Mouse (Mus musculus) hindbrain, embryonic 12.5 days (tissue): ENCODE measurements around the gene Kcnh7. TPM values are rescaled to one million over a fixed set of nuclear protein-coding genes. Genes with fewer than 3 reads are reported as not detected.
A peak's percentile ranks its signal among the peaks of the same experiment; 100 is the strongest.

Experiments used
- ATAC-seq: fragments of 200-750 bp; cut with Nextera tagmentation; 2 replicates; pipeline ENCODE4 v1.8.0; 2017; ENCODE audit warnings: moderate TSS enrichment; ENCODE audit not compliant: low FRiP score
- H3K27ac ChIP-seq: fragments of 300-500 bp; sonication (generic); 2 replicates; pipeline ENCODE4 v1.5.1; 2016; ENCODE audit warnings: mild to moderate bottlenecking
- H3K27me3 ChIP-seq: fragments of 300-500 bp; sonication (generic); 2 replicates; pipeline ENCODE4 v1.6.1; 2016; ENCODE audit warnings: mild to moderate bottlenecking
- H3K36me3 ChIP-seq: fragments of 300-500 bp; sonication (generic); 2 replicates; pipeline ENCODE4 v1.6.1; 2016; ENCODE audit warnings: mild to moderate bottlenecking
- H3K4me1 ChIP-seq: fragments of 300-500 bp; sonication (generic); 2 replicates; pipeline ENCODE4 v1.6.1; 2016
- H3K4me2 ChIP-seq: fragments of 300-500 bp; sonication (generic); replicated peaks from 2 replicates; pipeline ENCODE4 v1.6.1; 2016; ENCODE audit warnings: mild to moderate bottlenecking
- H3K4me3 ChIP-seq: fragments of 300-500 bp; sonication (generic); 2 replicates; pipeline ENCODE4 v1.5.1; 2016; ENCODE audit warnings: mild to moderate bottlenecking
- H3K9ac ChIP-seq: fragments of 300-500 bp; sonication (generic); 2 replicates; pipeline ENCODE4 v1.6.1; 2016; ENCODE audit warnings: mild to moderate bottlenecking, moderate library complexity
- H3K9me3 ChIP-seq: fragments of 300-500 bp; sonication (generic); replicated peaks from 2 replicates; pipeline ENCODE4 v1.6.1; 2016; ENCODE audit warnings: mild to moderate bottlenecking
- WGBS: fragments of 180-500 bp; shearing (Covaris S2); methylation state at CpG from one replicate; pipeline ENCODE4 v1.1.7; 2016; 5-methylcytosine and 5-hydroxymethylcytosine counted together
- polyA plus RNA-seq: library from polyadenylated mRNA; unstranded; fragments of >200 nt; fragmentation: Nextera tagmentation; extraction: Ambion mirVana; gene quantifications from 2 replicates; pipeline ENCODE4 v1.2.1, GENCODE M21; 2016

Gene Kcnh7
- 4.8 and 5.4 TPM in 2 replicates for polyA plus RNA-seq

DNA sequence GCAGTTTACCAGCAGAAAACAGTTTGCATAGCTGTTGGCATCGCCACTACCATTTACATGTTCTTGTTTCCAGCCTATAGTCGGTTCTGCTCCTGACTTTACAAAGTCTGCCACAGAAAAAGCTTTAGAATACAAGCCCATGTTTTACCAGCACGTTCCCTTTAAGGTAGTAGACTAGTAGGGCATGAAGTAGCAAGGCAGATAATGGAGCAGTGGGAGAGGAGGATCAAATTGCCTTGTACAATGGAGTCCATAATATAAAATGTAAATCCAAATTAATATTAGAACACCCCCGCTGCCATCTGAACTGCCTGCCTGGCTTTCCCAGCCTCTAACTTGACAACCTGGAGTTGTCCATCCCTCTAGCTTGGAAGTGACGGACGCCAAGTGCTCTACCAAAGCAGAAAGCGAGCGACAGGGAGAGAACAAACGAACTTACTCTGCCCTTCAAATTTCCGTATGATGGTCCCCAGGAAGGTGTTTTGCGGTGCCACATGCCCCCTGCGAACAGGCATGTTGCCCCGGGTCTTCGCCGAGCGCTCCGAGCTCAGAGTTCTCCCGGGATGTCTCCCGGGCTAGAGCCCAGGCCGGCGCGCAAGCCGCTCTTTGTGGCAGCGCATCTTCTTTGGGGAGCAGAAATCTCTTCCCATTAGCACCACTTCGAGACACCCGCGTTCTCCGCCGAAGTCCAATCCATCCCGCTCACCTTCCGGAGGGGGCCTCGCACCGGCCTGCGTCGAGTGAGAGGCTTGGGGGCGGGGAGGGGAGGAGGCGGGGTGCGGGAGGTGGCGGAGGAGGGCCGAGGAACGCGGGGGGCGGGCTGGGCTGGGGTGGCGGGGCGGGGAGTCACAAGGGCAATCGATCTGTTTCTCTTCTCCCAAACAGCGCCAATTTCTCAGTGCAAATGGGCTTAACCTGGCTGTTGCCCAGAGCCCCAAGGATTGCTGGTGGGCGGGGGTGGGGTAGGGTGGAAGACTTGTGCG is at the start of gene Kcnh7:
Gene Kcnh7 (minus strand): TSS at position 725 of the 983 bp plus-strand sequence.
- peak within 1 kb of the TSS; percentile 71 for H3K27ac ChIP-seq
- 1% methylated on average over 47 of the region's 49 CpGs for WGBS
- peak within 1 kb of the TSS; percentile 53 for H3K4me3 ChIP-seq
- no peaks in the 10 kb centered on the region for H3K27me3 ChIP-seq
- no peaks in the 10 kb centered on the region for H3K36me3 ChIP-seq
- 0 out of 2 replicates have a peak, but pooled peaks cover 3% of the 10 kb centered on the region for H3K4me1 ChIP-seq
- ATAC-seq = peak; percentile 91
- peak within 1 kb of the TSS; percentile 71 for H3K9ac ChIP-seq
- no peaks in the 10 kb centered on the region for H3K9me3 ChIP-seq
- H3K4me2 ChIP-seq = peak within 1 kb of the TSS; percentile 79

DNA sequence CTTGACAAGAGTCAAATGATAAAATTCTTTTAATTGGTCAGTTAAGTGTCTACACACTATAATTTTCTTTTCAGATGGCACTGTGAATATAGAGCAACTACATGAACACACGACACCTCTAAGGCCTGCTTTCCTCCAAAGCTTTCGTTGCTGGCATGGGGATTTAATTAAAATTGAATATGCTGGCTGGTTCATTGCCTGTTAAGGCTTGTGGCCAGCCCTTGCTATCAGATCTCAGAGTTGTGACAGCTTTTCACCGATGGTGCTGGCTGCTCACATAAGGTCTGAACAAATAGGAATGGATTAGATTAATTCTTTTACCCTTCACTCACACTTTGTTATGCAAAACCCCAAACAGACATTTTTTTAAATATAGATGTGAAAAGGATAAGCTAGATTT is 23.3 kb upstream of the Kcnh7 start:
- Histone ChIP-seq H3K27me3 (no peaks in the 10 kb centered on the region), H3K9ac (no peak overlapping the region), H3K4me2 (no peak overlapping the region), H3K9me3 (no peaks in the 10 kb centered on the region), H3K4me3 (no peak overlapping the region), H3K4me1 (no peaks in the 10 kb centered on the region), H3K36me3 (no peaks in the 10 kb centered on the region), H3K27ac (no peak overlapping the region)
- 74% methylated on average over 3 of the region's 3 CpGs for WGBS
- no peak for ATAC-seq

DNA sequence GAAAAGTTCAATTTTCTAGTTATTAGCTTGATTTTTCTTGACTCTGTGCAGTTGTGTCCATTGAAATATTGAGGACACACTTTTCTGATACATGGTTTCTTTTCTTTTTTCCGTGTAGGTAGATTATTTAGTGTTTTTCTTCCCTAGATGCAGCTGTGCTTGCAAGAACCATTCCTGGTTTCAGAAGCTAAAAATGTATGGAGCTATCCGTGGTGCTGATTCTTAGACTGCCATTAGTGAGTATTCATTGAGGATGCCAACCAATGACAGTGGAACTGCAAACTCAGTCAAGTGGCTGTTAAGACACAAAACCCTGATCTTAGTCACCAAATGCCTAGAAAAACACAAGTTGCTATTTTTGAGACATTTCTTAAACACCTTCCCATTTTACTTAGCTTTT is 1.9 kb upstream of the Kcnh7 start:
- H3K4me2 ChIP-seq = no peak overlapping the region
- WGBS = 5% methylated on average over 2 of the region's 2 CpGs
- no peak for ATAC-seq

DNA sequence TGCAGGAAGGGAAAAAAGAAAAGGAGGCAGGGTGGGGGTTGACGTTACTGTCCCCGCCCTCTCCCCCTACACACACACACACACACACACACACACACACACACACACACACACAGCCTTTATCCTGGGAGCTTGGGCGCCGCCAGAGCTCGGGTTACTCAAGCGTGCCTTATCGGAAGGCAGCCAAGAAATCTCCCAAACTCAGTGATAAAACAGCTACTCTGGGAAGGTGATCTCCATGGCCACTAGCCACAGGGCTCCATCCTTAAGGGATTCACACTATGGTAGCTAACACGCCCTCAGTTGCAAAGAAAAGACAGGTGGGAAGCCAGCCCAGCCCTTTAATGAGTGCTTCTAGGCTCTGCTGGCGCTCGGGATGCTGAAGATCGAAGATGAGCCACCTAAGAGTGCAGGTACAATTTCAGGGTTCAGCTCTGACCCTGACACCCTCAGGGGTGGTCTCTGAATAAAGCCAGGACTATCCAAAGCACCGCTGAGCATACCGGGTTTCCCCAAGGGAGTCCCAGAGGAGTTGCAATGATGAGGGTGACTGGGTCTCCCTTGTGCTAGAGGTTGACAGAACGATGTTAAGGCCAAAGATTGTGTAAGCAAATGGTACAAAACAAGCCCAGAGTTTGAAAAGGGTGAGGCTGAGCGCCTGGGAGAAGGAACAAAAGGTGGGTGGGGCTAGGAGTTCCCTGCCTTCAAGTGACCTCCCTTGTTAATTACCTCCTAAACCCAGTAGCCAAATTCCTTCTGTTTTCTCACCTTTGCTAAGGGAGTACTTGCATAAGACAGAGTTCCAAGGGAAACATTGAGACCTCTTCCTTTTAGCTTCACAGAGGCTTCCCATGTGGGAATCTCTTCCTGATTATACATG is 704 bp upstream of the Kcnh7 start:
- H3K4me1 ChIP-seq = 0 out of 2 replicates have a peak, but pooled peaks cover 3% of the 10 kb centered on the region
- peak overlapping the region; percentile 71 for H3K9ac ChIP-seq
- no peaks in the 10 kb centered on the region for H3K9me3 ChIP-seq
- H3K4me3 ChIP-seq = peak overlapping the region; percentile 53
- no peaks in the 10 kb centered on the region for H3K36me3 ChIP-seq
- 3% methylated on average over 13 of the region's 15 CpGs for WGBS
- peak overlapping the region; percentile 79 for H3K4me2 ChIP-seq
- H3K27me3 ChIP-seq = no peaks in the 10 kb centered on the region
- ATAC-seq = peak; percentile 94
- peak overlapping the region; percentile 71 for H3K27ac ChIP-seq

More for the DNA sequence above, 1.9 kb upstream of the Kcnh7 start:
- H3K4me1 ChIP-seq = 0 out of 2 replicates have a peak, but pooled peaks cover 3% of the 10 kb centered on the region
- H3K9ac ChIP-seq = no peak overlapping the region
- H3K27me3 ChIP-seq = no peaks in the 10 kb centered on the region
- H3K9me3 ChIP-seq = no peaks in the 10 kb centered on the region
- no peak overlapping the region for H3K27ac ChIP-seq
- no peak overlapping the region for H3K4me3 ChIP-seq
- no peaks in the 10 kb centered on the region for H3K36me3 ChIP-seq

DNA sequence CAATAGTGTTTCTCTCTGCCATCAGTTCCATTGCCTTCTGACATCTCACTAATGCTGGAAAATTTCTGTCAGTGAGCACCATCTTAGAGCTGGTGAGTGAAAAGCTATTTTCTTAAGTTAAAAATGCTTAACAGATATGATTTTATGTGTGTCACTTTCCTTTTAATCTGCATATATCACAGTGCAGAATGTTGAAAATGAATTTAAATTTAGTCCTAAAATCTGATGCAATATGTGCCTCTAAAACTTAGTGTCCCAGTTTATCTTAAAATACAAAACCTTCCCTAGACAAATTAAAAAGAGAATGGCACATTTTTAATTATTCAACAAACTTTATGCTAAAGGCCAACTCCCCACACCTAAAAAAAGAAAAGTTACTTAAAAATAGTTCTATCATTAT is 30.4 kb downstream of the Kcnh7 start:
- no peaks in the 10 kb centered on the region for H3K9me3 ChIP-seq
- no peaks in the 10 kb centered on the region for H3K4me1 ChIP-seq
- ATAC-seq = no peak
- no peak overlapping the region for H3K4me2 ChIP-seq
- no peaks in the 10 kb centered on the region for H3K36me3 ChIP-seq
- no peak overlapping the region for H3K9ac ChIP-seq
- no peak overlapping the region for H3K27ac ChIP-seq
- H3K27me3 ChIP-seq = no peaks in the 10 kb centered on the region
- no peak overlapping the region for H3K4me3 ChIP-seq

DNA sequence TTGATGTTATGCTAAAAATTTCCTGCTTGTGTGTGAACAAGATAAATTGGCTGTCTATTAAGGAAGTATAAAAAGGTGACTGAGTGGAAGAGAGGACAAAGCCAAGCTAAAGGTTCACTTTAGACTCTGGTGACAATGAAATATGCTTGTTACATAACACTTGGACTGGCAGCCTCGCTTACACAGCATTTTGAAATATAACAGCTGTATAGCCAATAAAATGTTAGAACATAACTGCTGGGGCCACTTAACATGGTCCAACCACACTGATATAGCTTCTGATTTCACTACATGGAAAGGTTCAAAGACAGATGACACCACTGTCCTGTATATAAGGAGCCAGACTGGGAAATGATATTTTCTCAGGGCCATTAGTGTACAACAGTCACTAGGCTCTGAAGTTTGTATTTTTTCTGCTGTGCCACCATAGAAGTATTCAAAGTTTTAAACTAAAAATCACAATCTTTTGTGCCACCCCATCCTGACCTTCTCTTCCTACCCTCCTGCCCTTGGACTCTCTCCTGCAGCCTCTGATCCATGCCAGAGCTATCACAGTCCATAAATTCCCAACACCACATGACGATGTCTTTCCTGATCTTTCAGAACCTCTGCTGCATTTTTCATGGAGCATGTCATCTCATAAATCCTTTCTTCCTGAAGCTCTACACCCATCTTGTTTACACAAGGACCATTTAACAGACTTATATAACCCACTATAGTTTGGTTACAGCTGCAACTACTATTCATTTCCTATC is 56.1 kb downstream of the Kcnh7 start:
- H3K9ac ChIP-seq = no peak overlapping the region
- H3K4me3 ChIP-seq = no peak overlapping the region
- ATAC-seq = no peak
- no peaks in the 10 kb centered on the region for H3K9me3 ChIP-seq
- H3K27ac ChIP-seq = no peak overlapping the region
- WGBS = 74% methylated on average over 2 of the region's 2 CpGs
- no peaks in the 10 kb centered on the region for H3K27me3 ChIP-seq
- H3K36me3 ChIP-seq = no peaks in the 10 kb centered on the region
- no peak overlapping the region for H3K4me2 ChIP-seq
- H3K4me1 ChIP-seq = no peaks in the 10 kb centered on the region

DNA sequence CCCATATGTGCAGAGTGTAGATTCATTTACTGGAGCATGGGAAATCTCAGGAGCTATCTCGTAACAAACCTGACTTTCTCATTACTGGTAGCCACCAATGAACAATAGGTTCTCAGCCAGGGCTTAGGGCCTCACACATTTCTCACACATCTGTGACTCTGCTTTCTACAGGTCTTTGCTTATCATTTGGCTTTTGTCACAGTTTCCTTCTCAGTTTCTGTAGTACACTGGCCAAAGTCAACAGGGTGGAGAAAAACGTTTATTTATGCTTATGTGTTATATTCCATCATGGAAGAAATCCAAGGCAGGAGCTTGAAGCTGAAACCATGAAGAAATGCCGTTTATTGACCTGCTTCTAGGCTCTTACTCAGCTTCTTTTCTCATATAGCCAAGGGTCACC is 63.8 kb downstream of the Kcnh7 start:
- no peak for ATAC-seq
- 75% methylated on average over 3 of the region's 3 CpGs for WGBS
- H3K9ac ChIP-seq = no peak overlapping the region

DNA sequence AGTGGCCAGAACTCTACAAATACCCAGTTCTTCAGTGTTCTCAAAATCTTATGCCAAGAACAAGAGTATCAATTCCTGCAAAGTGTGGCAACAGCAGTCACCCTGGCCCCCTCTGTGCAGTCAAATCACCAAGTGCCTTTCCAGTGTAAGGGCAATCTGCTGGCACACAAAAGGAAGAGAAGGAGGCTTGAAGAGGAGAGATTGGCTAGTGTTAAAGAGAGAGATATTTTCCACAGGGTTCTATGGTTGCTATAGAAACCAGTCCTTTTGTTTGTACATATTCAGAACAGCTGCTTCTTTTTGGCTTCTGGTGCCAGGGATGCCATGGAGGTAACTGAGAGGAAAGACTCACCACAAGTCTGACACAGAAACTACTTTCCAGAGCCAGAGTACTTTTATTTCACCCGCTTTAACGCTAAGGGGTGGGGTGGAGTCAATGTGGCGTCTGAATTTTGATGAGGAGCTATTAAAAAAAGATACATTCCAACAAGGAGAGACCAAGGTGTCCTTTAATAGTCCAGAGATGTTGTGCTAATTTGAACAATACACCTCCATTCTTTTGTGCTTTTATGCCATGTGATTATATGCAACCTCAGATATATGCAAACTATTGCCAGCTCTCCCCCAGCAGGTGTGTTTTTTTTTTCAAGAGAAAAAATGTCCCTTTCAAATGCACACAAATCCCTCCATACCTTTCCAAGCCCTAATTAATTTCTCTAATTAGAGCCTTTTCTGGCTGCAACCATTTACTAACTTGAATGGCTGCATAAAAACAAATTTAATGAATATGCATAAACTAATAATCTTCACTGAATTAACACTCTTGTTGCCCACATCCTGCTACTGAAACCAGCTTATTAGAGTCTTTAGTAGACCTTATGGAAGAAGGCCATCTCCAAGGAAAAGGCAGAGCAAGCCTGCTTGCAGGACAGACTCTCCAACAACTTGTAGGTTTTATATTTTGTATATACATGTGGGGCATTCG is 66.6 kb downstream of the Kcnh7 start:
- no peaks in the 10 kb centered on the region for H3K36me3 ChIP-seq
- ATAC-seq = peak; percentile 93

More for the DNA sequence above, 63.8 kb downstream of the Kcnh7 start:
- H3K4me1 ChIP-seq = peaks cover 7% of the 10 kb centered on the region
- H3K9me3 ChIP-seq = no peaks in the 10 kb centered on the region
- no peak overlapping the region for H3K4me2 ChIP-seq
- no peak overlapping the region for H3K27ac ChIP-seq
- no peaks in the 10 kb centered on the region for H3K36me3 ChIP-seq
- H3K4me3 ChIP-seq = no peak overlapping the region
- no peaks in the 10 kb centered on the region for H3K27me3 ChIP-seq

DNA sequence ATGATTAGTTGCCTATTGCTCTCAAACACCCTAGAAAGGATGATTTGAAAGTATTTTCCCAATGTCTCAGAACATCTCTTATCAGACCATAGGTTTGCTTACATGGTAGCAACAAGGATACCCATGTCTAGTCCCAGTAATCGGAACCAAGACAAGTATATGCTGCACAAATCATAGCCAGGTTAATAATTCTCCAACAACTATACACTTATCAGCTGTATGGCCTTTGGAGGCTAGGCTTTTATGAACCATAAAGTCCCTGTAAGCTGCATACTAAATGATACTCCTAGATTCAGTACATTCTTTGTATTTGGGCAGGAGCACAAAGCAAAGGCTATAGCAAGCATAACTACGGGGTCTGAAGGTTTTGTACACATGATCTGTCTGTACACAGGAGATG is 78.1 kb downstream of the Kcnh7 start:
- H3K9me3 ChIP-seq = no peaks in the 10 kb centered on the region
- ATAC-seq = no peak
- no peak overlapping the region for H3K4me3 ChIP-seq
- no peaks in the 10 kb centered on the region for H3K27me3 ChIP-seq
- no peak overlapping the region for H3K4me2 ChIP-seq
- H3K9ac ChIP-seq = no peak overlapping the region
- no peaks in the 10 kb centered on the region for H3K4me1 ChIP-seq
- no peak overlapping the region for H3K27ac ChIP-seq
- no peaks in the 10 kb centered on the region for H3K36me3 ChIP-seq
- WGBS = 84% methylated on average over 2 of the region's 2 CpGs

More for the DNA sequence above, 66.6 kb downstream of the Kcnh7 start:
- H3K9me3 ChIP-seq = no peaks in the 10 kb centered on the region
- no peaks in the 10 kb centered on the region for H3K27me3 ChIP-seq
- no peak overlapping the region; the same call in 1 of the 2 replicates for H3K4me2 ChIP-seq
- no peak overlapping the region for H3K4me3 ChIP-seq
- peaks cover 7% of the 10 kb centered on the region for H3K4me1 ChIP-seq
- 49% methylated on average over 4 of the region's 4 CpGs for WGBS
- no peak overlapping the region for H3K9ac ChIP-seq
- peak overlapping the region; percentile 30; the same call in 1 of the 2 replicates for H3K27ac ChIP-seq

DNA sequence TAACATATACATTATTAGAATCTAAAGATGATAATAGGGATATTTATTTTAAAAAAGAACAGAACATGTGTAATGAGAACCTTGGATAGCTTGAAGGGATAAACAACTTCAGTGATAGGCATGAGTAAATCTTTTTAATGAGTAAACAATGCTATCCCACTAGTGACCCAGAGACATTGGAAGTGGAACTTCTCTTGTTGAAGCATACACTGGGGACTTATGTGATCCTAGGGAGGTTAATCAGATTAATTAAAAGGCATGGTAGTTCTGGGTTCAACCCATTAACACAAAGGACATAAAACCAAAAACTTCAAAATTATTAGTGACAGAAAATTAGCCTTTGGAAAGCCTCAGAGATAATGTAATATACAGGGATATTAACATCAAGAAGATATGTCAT is 84.4 kb downstream of the Kcnh7 start:
- H3K4me3 ChIP-seq = no peak overlapping the region
- no peaks in the 10 kb centered on the region for H3K36me3 ChIP-seq
- no peak overlapping the region for H3K27ac ChIP-seq
- no peaks in the 10 kb centered on the region for H3K9me3 ChIP-seq
- H3K4me2 ChIP-seq = no peak overlapping the region
- H3K9ac ChIP-seq = no peak overlapping the region
- no peaks in the 10 kb centered on the region for H3K27me3 ChIP-seq
- no peak for ATAC-seq
- no peaks in the 10 kb centered on the region for H3K4me1 ChIP-seq

DNA sequence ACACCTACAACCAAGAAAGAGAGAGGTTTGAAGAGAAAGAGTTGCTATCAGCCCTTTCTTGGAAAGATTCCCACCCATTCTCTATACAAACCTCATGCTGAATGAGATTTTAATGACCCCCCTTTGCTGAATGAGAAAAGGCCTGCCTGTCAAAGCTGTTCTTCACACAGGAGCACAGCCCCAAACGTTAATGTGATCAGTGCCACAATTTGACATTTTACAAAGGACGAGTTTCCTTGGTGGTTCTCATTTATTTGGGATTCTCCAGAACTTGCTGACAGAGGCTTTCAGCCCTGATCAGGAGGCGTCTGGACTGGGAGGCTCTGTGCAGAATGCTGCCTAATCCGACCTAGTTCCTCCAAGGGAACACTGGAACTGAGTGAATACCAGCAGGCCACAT is 92.3 kb downstream of the Kcnh7 start:
- H3K27ac ChIP-seq = no peak overlapping the region
- H3K9me3 ChIP-seq = no peaks in the 10 kb centered on the region
- H3K4me3 ChIP-seq = no peak overlapping the region
- no peak for ATAC-seq
- no peak overlapping the region for H3K9ac ChIP-seq
- no peaks in the 10 kb centered on the region for H3K4me1 ChIP-seq
- H3K27me3 ChIP-seq = no peaks in the 10 kb centered on the region
- no peaks in the 10 kb centered on the region for H3K36me3 ChIP-seq
- H3K4me2 ChIP-seq = no peak overlapping the region
- 20% methylated on average over 4 of the region's 4 CpGs for WGBS
